Mouse (Mus musculus) heart, embryonic 11.5 days (tissue): ENCODE results near the gene Rfx2. TPM values are rescaled to one million over a fixed set of nuclear protein-coding genes. Genes with fewer than 3 reads are reported as not detected.
A peak's percentile ranks its signal among the peaks of the same experiment; 100 is the strongest.

ENCODE experiments used
- ATAC-seq: fragments of 200-750 bp; cut with Nextera tagmentation; replicated peaks from 2 replicates; pipeline ENCODE4 v1.8.0; 2017; ENCODE audit warnings: moderate library complexity; ENCODE audit not compliant: insufficient number of reproducible peaks, low FRiP score, low TSS enrichment
- H3K27ac ChIP-seq: fragments of 300-500 bp; sonication (generic); 2 replicates; pipeline ENCODE4 v1.5.1; 2014; ENCODE audit warnings: mild to moderate bottlenecking, low read depth, low read length
- H3K27me3 ChIP-seq: fragments of 300-500 bp; sonication (generic); 2 replicates; pipeline ENCODE4 v1.6.1; 2014; ENCODE audit warnings: mild to moderate bottlenecking, low read length, mixed read lengths; ENCODE audit not compliant: control insufficient read depth, insufficient read depth
- H3K36me3 ChIP-seq: fragments of 300-500 bp; sonication (generic); 2 replicates; pipeline ENCODE4 v1.6.1; 2014; ENCODE audit warnings: mild to moderate bottlenecking, low read length, moderate library complexity, mixed read lengths; ENCODE audit not compliant: control insufficient read depth, insufficient read depth
- H3K4me1 ChIP-seq: fragments of 300-500 bp; sonication (generic); 2 replicates; pipeline ENCODE4 v1.6.1; 2014; ENCODE audit warnings: low read length; ENCODE audit not compliant: control insufficient read depth, insufficient read depth
- H3K4me2 ChIP-seq: fragments of 300-500 bp; sonication (generic); 2 replicates; pipeline ENCODE4 v1.6.1; 2014; ENCODE audit warnings: mild to moderate bottlenecking, moderate library complexity
- H3K4me3 ChIP-seq: fragments of 300-500 bp; sonication (generic); 2 replicates; pipeline ENCODE4 v1.5.1; 2014; ENCODE audit warnings: low read depth, low read length
- H3K9ac ChIP-seq: fragments of 300-500 bp; sonication (generic); 2 replicates; pipeline ENCODE4 v1.6.1; 2014; ENCODE audit warnings: mild to moderate bottlenecking, low read depth, low read length, moderate library complexity
- H3K9me3 ChIP-seq: fragments of 300-500 bp; sonication (generic); replicated peaks from 2 replicates; pipeline ENCODE4 v1.6.1; 2016; ENCODE audit warnings: low read length; ENCODE audit not compliant: control insufficient read depth
- WGBS: fragments of 180-500 bp; shearing (Covaris S2); extraction: QIAGEN DNeasy Blood & Tissue Kit; methylation state at CpG from one replicate; pipeline ENCODE4 v1.1.7; 2014; ENCODE audit not compliant: insufficient replicate concordance; 5-methylcytosine and 5-hydroxymethylcytosine counted together
- polyA plus RNA-seq: library from polyadenylated mRNA; unstranded; fragments of >200 nt; fragmentation: Nextera tagmentation; extraction: Ambion mirVana; gene quantifications from 2 replicates; pipeline ENCODE4 v1.2.1, GENCODE M21; 2014

The Rfx2 gene
- 3.2 and 3.3 TPM in 2 replicates for polyA plus RNA-seq

- peak within 1 kb of the TSS; percentile 68 for H3K4me3 ChIP-seq
- ATAC-seq = no peak
- H3K27ac ChIP-seq = no peak within 1 kb of the TSS
- peak within 1 kb of the TSS; percentile 87 for H3K4me2 ChIP-seq
- H3K36me3 ChIP-seq = no peaks in the 10 kb centered on the region
- no peaks in the 10 kb centered on the region; the same call in 1 of the 2 replicates for H3K4me1 ChIP-seq
- H3K9me3 ChIP-seq = no peaks in the 10 kb centered on the region
- peak within 1 kb of the TSS; percentile 68 for H3K9ac ChIP-seq
- H3K27me3 ChIP-seq = peaks cover 23% of the 10 kb centered on the region
- WGBS = under 1% methylated on average over 29 of the region's 62 CpGs
Observed at GRCm38 (mm10) chr17:56830411-56831110, at the start of gene Rfx2. Gene Rfx2 (minus strand): TSS chr17:56831013.

GRCm38 (mm10) chr17:56877426-56877825, 46.6 kb upstream of the Rfx2 start:
- Histone ChIP-seq H3K27me3 (no peaks in the 10 kb centered on the region), H3K4me1 (no peaks in the 10 kb centered on the region), H3K4me3 (no peak overlapping the region), H3K4me2 (no peak overlapping the region), H3K27ac (no peak overlapping the region), H3K36me3 (no peaks in the 10 kb centered on the region), H3K9ac (no peak overlapping the region), H3K9me3 (no peaks in the 10 kb centered on the region)
- no peak for ATAC-seq
- 86% methylated on average over 19 of the region's 19 CpGs for WGBS

- Histone ChIP-seq H3K36me3 (no peaks in the 10 kb centered on the region), H3K27ac (no peak overlapping the region), H3K9me3 (no peaks in the 10 kb centered on the region), H3K4me2 (no peak overlapping the region), H3K4me1 (no peaks in the 10 kb centered on the region), H3K9ac (no peak overlapping the region), H3K27me3 (no peaks in the 10 kb centered on the region), H3K4me3 (no peak overlapping the region)
- WGBS = 67% methylated on average over 8 of the region's 8 CpGs
- ATAC-seq = no peak
Observed at GRCm38 (mm10) chr17:56876981-56877380, 46.2 kb upstream of the Rfx2 start.

- H3K27me3 ChIP-seq = no peaks in the 10 kb centered on the region
- H3K4me3 ChIP-seq = no peak overlapping the region
- H3K4me2 ChIP-seq = no peak overlapping the region
- WGBS = 78% methylated on average over 3 of the region's 3 CpGs
- no peaks in the 10 kb centered on the region for H3K36me3 ChIP-seq
- no peak for ATAC-seq
- H3K4me1 ChIP-seq = no peaks in the 10 kb centered on the region
- H3K9ac ChIP-seq = no peak overlapping the region
- H3K9me3 ChIP-seq = no peaks in the 10 kb centered on the region
- H3K27ac ChIP-seq = no peak overlapping the region
Observed at GRCm38 (mm10) chr17:56876465-56876864, 45.7 kb upstream of the Rfx2 start.

GRCm38 (mm10) chr17:56874936-56875651, 44.3 kb upstream of the Rfx2 start, which contains the start of gene 1700061G19Rik:
Gene 1700061G19Rik (plus strand): TSS chr17:56875477.
- Histone ChIP-seq H3K4me3 (no peak within 1 kb of the TSS), H3K27ac (no peak within 1 kb of the TSS), H3K9ac (no peak within 1 kb of the TSS), H3K36me3 (no peaks in the 10 kb centered on the region), H3K4me1 (no peaks in the 10 kb centered on the region), H3K4me2 (no peak within 1 kb of the TSS), H3K27me3 (no peaks in the 10 kb centered on the region), H3K9me3 (no peaks in the 10 kb centered on the region)
- ATAC-seq = no peak
- 76% methylated on average over 12 of the region's 12 CpGs for WGBS

- H3K27me3 ChIP-seq = no peaks in the 10 kb centered on the region
- no peaks in the 10 kb centered on the region for H3K9me3 ChIP-seq
- H3K9ac ChIP-seq = no peak within 1 kb of the TSS
- 77% methylated on average over 2 of the region's 2 CpGs for WGBS
- no peak within 1 kb of the TSS for H3K27ac ChIP-seq
- no peaks in the 10 kb centered on the region for H3K36me3 ChIP-seq
- no peaks in the 10 kb centered on the region for H3K4me1 ChIP-seq
- no peak for ATAC-seq
- H3K4me3 ChIP-seq = no peak within 1 kb of the TSS
- H3K4me2 ChIP-seq = no peak within 1 kb of the TSS
Observed at GRCm38 (mm10) chr17:56874237-56874636, 43.4 kb upstream of the Rfx2 start, which contains the start of gene Acsbg2. Gene Acsbg2 (minus strand): TSS chr17:56874447.

- Histone ChIP-seq H3K4me3 (no peak overlapping the region), H3K27ac (no peak overlapping the region), H3K9me3 (no peaks in the 10 kb centered on the region), H3K9ac (no peak overlapping the region), H3K27me3 (no peaks in the 10 kb centered on the region), H3K4me1 (no peaks in the 10 kb centered on the region), H3K4me2 (no peak overlapping the region), H3K36me3 (no peaks in the 10 kb centered on the region)
- ATAC-seq = no peak
- WGBS = 67% methylated on average over 7 of the region's 7 CpGs
Observed at GRCm38 (mm10) chr17:56872512-56872911, 41.7 kb upstream of the Rfx2 start.

GRCm38 (mm10) chr17:56871767-56872166, 41.0 kb upstream of the Rfx2 start:
- H3K27ac ChIP-seq = no peak overlapping the region
- H3K9me3 ChIP-seq = no peaks in the 10 kb centered on the region
- H3K9ac ChIP-seq = no peak overlapping the region
- no peak overlapping the region for H3K4me2 ChIP-seq
- H3K27me3 ChIP-seq = no peaks in the 10 kb centered on the region
- 72% methylated on average over 8 of the region's 8 CpGs for WGBS
- no peak overlapping the region for H3K4me3 ChIP-seq
- H3K36me3 ChIP-seq = no peaks in the 10 kb centered on the region
- no peak for ATAC-seq
- H3K4me1 ChIP-seq = no peaks in the 10 kb centered on the region
